Mouse (Mus musculus): Measurements from ENCODE around the gene Cmah.

- TF ChIP-seq POLR2A (IDR thresholded peaks at IDR 0.05; ENCODE audit: borderline replicate concordance, extremely low read depth, low read depth, low read length) (no peak), CTCF (IDR thresholded peaks at IDR 0.05; ENCODE audit: insufficient read depth, low read length) (no peak)
Observed at GRCm38 (mm10) chr13:24451455-24451854, 124.3 kb downstream of the Cmah start.

Measured in lung, adult 2 months (tissue).